In the genomic region with DNA sequence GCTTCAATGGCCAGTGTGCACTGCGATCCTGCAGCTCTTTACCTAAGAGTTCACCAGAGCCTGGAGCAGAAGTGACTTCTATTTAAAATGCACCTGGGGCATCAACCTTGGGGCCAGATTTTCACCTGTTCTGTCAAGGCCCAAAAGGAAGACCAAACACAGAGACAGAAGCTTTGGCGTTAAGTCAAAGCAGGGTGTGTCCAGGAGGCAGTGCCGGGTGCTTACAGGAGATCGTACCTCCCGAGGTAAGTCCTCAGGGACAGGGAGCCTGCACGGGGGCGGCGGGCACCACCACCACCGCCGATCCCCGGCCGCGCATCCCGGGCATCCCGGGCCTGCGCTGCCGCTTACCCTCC, we compare ENCODE assay signal across 8 mouse cellular contexts. TPM values are rescaled to one million over a fixed set of nuclear protein-coding genes. Genes with fewer than 3 reads are reported as not detected.
DNase-seq lines count a peak whose midpoint lies in the region; ATAC-seq and TF ChIP-seq lines count a peak whose summit lies in the region.

No protein-coding gene starts in this region.

- peaks cover 6% of the 10 kb centered on the region for H3K4me1 ChIP-seq in thymus, adult 2 months (replicated peaks; ENCODE audit: control insufficient read depth, insufficient read depth, low read length)
- peaks cover 15% of the 10 kb centered on the region for H3K4me1 ChIP-seq in limb, embryonic 14.5 days (ENCODE audit: control insufficient read depth, insufficient read depth, low read length)
- peaks cover 14% of the 10 kb centered on the region; the same call in 1 of the 2 replicates for H3K4me1 ChIP-seq in stomach, embryonic 14.5 days (ENCODE audit: control insufficient read depth, insufficient read depth, low read length)

- no peaks in the 10 kb centered on the region for H3K36me3 ChIP-seq in thymus, adult 2 months (ENCODE audit: control insufficient read depth, insufficient read depth, low read length)
- H3K36me3 ChIP-seq in limb, embryonic 14.5 days (ENCODE audit: control insufficient read depth, insufficient read depth, low read length): no peaks in the 10 kb centered on the region; the same call in 1 of the 2 replicates
- H3K36me3 ChIP-seq in stomach, embryonic 14.5 days (ENCODE audit: control insufficient read depth, insufficient read depth, low read length): no peaks in the 10 kb centered on the region

- H3K9me3 ChIP-seq in limb, embryonic 14.5 days (ENCODE audit: control insufficient read depth, low read length): no peaks in the 10 kb centered on the region
- no peaks in the 10 kb centered on the region for H3K9me3 ChIP-seq in stomach, embryonic 14.5 days (ENCODE audit: control insufficient read depth, low read depth, low read length)

- peak overlapping the region; percentile 92 for H3K4me3 ChIP-seq in thymus, adult 2 months (ENCODE audit: control insufficient read depth, insufficient read depth, low read length)
- H3K4me3 ChIP-seq in limb, embryonic 14.5 days (replicated peaks; ENCODE audit: low read length): peak overlapping the region; percentile 83
- H3K4me3 ChIP-seq in stomach, embryonic 14.5 days (ENCODE audit: low read depth, low read length): peak overlapping the region; percentile 84

- TF ChIP-seq POLR2A in thymus, adult 2 months (IDR thresholded peaks at IDR 0.05; ENCODE audit: control insufficient read depth, extremely low read depth, insufficient read depth, low read length, poor library complexity): no peak
- no peak for TF ChIP-seq POLR2A in limb, embryonic 14.5 days (IDR thresholded peaks at IDR 0.05; ENCODE audit: borderline replicate concordance, extremely low read depth, insufficient read depth, insufficient read length)

- peak overlapping the region; percentile 55 for H3K4me2 ChIP-seq in limb, embryonic 14.5 days (replicated peaks; ENCODE audit: low read depth, low read length, severe bottlenecking)
- H3K4me2 ChIP-seq in stomach, embryonic 14.5 days (replicated peaks; ENCODE audit: low read depth, low read length): peak overlapping the region; percentile 78

- WGBS in thymus, adult 2 months: 2% methylated on average over 17 of the region's 17 CpGs
- under 1% methylated on average over 16 of the region's 17 CpGs for WGBS in limb, embryonic 14.5 days
- WGBS in stomach, embryonic 14.5 days: 0% methylated on average over 16 of the region's 17 CpGs

- H3K9ac ChIP-seq in limb, embryonic 14.5 days (ENCODE audit: low read depth, low read length, severe bottlenecking): peak overlapping the region; percentile 85
- peak overlapping the region; percentile 87 for H3K9ac ChIP-seq in stomach, embryonic 14.5 days (replicated peaks; ENCODE audit: low read depth, low read length)

- no peak for DNase-seq in frontal cortex, postnatal 36 days (ENCODE audit: low spot score in 2 of 2)
- DNase-seq in thymus, adult 2 months: no peak
- DNase-seq in thymus, postnatal 25 days: no peak
- no peak for DNase-seq in limb, embryonic 14.5 days (ENCODE audit: low spot score)
- DNase-seq in right cerebral cortex, postnatal 36 days (ENCODE audit: low spot score in 2 of 2): no peak
- DNase-seq in spleen, adult 18-20 months: no peak

- H3K27ac ChIP-seq in thymus, adult 2 months (ENCODE audit: control insufficient read depth, insufficient read depth, low read length): no peak overlapping the region
- H3K27ac ChIP-seq in limb, embryonic 14.5 days (replicated peaks; ENCODE audit: low read depth, low read length): peak overlapping the region; percentile 68
- peak overlapping the region; percentile 82 for H3K27ac ChIP-seq in stomach, embryonic 14.5 days (ENCODE audit: low read length)

- no peak for TF ChIP-seq CTCF in thymus, adult 2 months (IDR thresholded peaks at IDR 0.05; ENCODE audit: borderline replicate concordance, control insufficient read depth, extremely low read depth, insufficient read depth, low read length, poor library complexity)

- no peaks in the 10 kb centered on the region for H3K27me3 ChIP-seq in thymus, adult 2 months (ENCODE audit: control insufficient read depth, insufficient read depth, low read length)
- H3K27me3 ChIP-seq in limb, embryonic 14.5 days (ENCODE audit: control insufficient read depth, insufficient read depth, low read length): no peaks in the 10 kb centered on the region
- no peaks in the 10 kb centered on the region for H3K27me3 ChIP-seq in stomach, embryonic 14.5 days (ENCODE audit: control insufficient read depth, insufficient read depth, low read length)

- peak; percentile 5; the same call in 1 of the 2 replicates for ATAC-seq in frontal cortex, adult (ENCODE audit: low TSS enrichment)
- 0 out of 2 replicates have a peak, but pooled peaks have one; percentile 1 for ATAC-seq in limb, embryonic 14.5 days (ENCODE audit: low FRiP score, low read depth)
- ATAC-seq in stomach, embryonic 14.5 days (ENCODE audit: insufficient number of reproducible peaks, insufficient read depth, low FRiP score, low read depth): peak; percentile 43

RNA-seq across cellular contexts. Expression of gene Ap1ar, which starts 0.5 kb away (rescaled TPM):
- 25.2 and 30.5 TPM in 2 replicates for polyA plus RNA-seq in thymus, adult 2 months (2012; rRNA removed)
- 38.2 and 39.0 TPM in 2 replicates for polyA plus RNA-seq in limb, embryonic 14.5 days (2012; rRNA removed)
- 43.1 and 50.6 TPM in 2 replicates for polyA plus RNA-seq in limb, embryonic 14.5 days (2014; fragmentation: Nextera tagmentation; extraction: Ambion mirVana)
- polyA plus RNA-seq in stomach, embryonic 14.5 days (2014; fragmentation: Nextera tagmentation; extraction: Ambion mirVana): 56.8 and 62.3 TPM in 2 replicates

RNA-seq across cellular contexts. Expression of gene Tifa, which starts 47.2 kb away (rescaled TPM):
- 2.5 and 3.1 TPM in 2 replicates for polyA plus RNA-seq in thymus, adult 2 months (2012; rRNA removed)
- polyA plus RNA-seq in limb, embryonic 14.5 days (2012; rRNA removed): 1.8 and 2.2 TPM in 2 replicates
- polyA plus RNA-seq in limb, embryonic 14.5 days (2014; fragmentation: Nextera tagmentation; extraction: Ambion mirVana): 3.7 and 3.8 TPM in 2 replicates
- polyA plus RNA-seq in stomach, embryonic 14.5 days (2014; fragmentation: Nextera tagmentation; extraction: Ambion mirVana): 4.5 and 6.1 TPM in 2 replicates

RNA-seq across cellular contexts. Expression of gene Alpk1, which starts 56.4 kb away (rescaled TPM):
- 1.7 and 1.8 TPM in 2 replicates for polyA plus RNA-seq in thymus, adult 2 months (2012; rRNA removed)
- 2.3 and 3.0 TPM in 2 replicates for polyA plus RNA-seq in limb, embryonic 14.5 days (2012; rRNA removed)
- polyA plus RNA-seq in limb, embryonic 14.5 days (2014; fragmentation: Nextera tagmentation; extraction: Ambion mirVana): 0.86 and 1.5 TPM in 2 replicates
- 2.9 and 3.5 TPM in 2 replicates for polyA plus RNA-seq in stomach, embryonic 14.5 days (2014; fragmentation: Nextera tagmentation; extraction: Ambion mirVana)

RNA-seq across cellular contexts. Expression of gene Fam241a, which starts 59.3 kb away (rescaled TPM):
- 4.8 and 5.7 TPM in 2 replicates for polyA plus RNA-seq in thymus, adult 2 months (2012; rRNA removed)
- polyA plus RNA-seq in limb, embryonic 14.5 days (2012; rRNA removed): 5.4 and 6.3 TPM in 2 replicates
- polyA plus RNA-seq in limb, embryonic 14.5 days (2014; fragmentation: Nextera tagmentation; extraction: Ambion mirVana): 11.7 and 12.2 TPM in 2 replicates
- polyA plus RNA-seq in stomach, embryonic 14.5 days (2014; fragmentation: Nextera tagmentation; extraction: Ambion mirVana): 17.0 and 24.4 TPM in 2 replicates
